Mouse (Mus musculus) cerebellum, adult 11-12 months (tissue): ENCODE results near the gene Trib2.

Source experiments
- DNase-seq: peaks from one replicate; pipeline ENCODE4 v3.0.0; 2022

Gene Trib2

GRCm38 (mm10) chr12:15760684-15761083, 56.0 kb downstream of the Trib2 start:
- no peak for DNase-seq

DNA sequence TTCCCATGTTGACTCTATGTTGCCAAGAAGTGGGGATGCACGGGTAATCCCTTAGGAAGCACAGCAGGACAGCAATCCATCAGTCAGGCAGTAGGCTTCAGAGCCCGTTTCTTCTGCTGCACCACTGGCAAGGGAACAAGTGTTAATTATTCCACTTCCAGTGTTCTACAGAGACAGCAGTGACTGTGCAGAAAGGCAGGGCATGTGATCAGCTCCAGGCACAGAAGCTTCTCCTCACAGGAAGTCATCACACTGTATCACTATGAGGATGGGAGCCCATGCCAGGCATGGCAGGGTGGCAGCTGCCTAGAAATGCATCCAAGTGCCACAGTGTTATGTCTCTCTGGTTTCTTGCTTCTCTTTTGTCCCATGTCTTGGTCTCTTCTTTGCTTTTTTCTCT, 57.9 kb downstream of the Trib2 start:
- peak; percentile 39 for DNase-seq

DNA sequence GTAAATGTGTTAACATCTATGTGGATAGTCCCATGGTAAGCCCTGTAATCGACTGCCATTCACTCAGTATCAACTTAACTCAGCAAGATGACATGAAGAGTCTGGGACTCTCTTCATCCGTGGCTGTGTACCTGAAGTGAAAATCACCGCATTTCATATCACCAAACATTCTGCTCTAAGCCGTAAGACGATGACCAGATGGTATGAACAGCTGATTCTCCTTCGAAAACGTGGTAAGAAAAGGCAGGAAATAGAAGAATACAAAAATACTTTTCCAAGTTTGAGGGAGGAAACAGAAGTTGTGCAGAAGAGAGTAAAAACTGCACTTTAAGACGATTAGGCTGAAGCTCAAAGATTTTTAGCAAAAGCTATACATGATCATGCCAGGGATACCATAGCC, 59.4 kb downstream of the Trib2 start:
- no peak for DNase-seq

DNA sequence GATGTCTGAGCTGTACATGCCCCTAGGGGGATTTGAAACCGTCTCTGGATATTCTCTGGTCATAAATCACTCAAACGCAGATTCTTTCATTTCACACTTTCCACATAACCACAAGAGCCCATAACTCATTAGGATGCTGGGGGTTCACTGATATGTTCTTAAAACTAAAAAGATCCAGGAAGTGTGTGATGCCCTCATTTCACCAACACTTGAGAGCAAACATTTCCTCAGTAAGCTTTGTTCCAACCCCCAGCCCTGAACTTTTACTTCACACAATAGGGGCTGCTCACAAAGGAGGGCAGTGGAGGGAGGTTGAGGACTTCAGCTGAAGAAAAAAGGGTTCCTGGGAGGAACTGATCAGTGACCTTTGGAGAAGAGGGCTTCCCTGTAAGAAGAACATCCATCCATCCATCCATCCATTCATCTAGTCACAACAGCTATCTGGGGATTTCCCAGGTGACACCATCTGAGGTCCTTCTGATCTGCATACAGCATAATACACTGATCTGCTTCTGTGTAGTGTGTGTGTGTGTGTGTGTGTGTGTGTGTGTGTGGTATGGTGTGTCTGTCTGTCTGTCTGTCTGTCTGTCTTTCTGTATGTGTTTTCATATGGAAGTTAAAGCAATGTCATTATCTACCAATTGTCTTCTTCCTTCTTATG, 61.6 kb downstream of the Trib2 start:
- DNase-seq, result no peak

DNA sequence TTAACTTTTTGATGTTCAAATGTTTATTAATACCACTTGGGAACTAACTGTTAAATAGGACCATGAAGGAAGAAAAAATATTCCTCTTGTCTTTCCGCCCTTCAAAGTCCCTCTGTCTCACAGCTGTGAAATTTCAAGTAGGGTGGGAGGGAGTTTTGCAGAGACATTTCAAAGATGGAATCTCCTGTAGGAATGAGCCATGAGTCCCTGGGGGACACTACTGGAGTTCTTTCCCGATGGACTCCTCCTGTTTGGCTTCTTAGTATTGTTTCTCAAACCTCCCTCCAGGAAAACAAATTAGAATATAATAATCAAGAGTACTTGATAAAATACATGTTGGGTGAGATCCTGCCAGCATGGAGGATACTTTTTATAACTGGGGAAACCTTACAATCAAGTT, 62.1 kb downstream of the Trib2 start:
- no peak for DNase-seq

- no peak for DNase-seq
Observed at GRCm38 (mm10) chr12:15749646-15750195, 67.0 kb downstream of the Trib2 start.

DNA sequence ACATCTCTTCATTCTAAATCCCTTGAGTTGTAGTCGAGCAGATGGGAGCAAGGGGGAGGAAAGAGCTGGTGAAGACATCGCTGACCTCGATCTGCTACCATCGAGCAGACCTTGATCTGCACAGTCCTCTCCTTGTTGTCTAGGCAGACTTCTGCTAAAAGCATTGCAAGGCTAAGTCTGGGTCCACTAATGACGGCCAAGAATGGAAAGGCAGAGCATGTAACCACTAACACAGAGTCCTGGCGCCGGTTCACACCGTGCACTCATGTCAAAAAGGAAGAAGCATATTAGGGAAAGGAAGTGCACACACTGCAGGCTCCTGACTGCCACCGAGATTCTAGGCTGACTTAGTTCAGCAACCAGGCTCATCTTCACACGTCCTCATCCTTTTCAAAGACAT, 71.0 kb downstream of the Trib2 start:
- DNase-seq, result no peak
